Mouse (Mus musculus) heart, adult 8-10 months (tissue): ENCODE measurements at regions not wholly inside any gene's neighbourhood (a gene's known extent, or its start where the extent isn't known, plus 50 kb on each side); places are given as distances from the start of the nearest gene placed in this dataset. TPM values are rescaled to one million over a fixed set of nuclear protein-coding genes. Genes with fewer than 3 reads are reported as not detected.

ENCODE experiments used
- DNase-seq: peaks from one replicate; pipeline ENCODE4 v3.0.0; 2022; ENCODE audit warnings: low spot score
- microRNA-seq: library from miRNA; unstranded; fragments of <30 nt; microRNA quantifications from one replicate; pipeline ENCODE4 v1.2.0, GENCODE M21; 2022

- peak; percentile 61 for DNase-seq
Observed at GRCm38 (mm10) chr11:64916783-64917182, 62.1 kb upstream of the Elac2 start.

- no peak for DNase-seq
Observed at GRCm38 (mm10) chr11:64917301-64917700, 61.5 kb upstream of the Elac2 start.

DNA sequence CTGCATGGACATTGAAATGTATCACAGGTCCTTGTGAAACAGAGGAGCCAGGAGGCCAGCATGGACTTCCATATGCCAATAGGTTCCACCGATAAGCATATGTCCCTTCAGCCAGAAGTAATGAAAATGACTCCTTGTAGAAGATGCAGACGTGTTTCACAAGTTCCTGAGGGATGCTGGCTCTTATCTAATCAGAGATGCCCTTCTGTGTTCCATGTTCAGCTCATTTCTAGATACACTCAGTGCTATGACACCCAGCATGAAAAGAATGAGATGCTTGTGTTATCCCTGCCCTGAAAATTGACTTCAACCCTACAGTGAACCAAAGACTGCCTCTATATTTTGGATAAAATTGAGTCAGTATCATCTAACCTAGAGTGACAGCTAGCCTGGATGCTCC, 53.8 kb upstream of the Elac2 start:
- DNase-seq: no peak

DNA sequence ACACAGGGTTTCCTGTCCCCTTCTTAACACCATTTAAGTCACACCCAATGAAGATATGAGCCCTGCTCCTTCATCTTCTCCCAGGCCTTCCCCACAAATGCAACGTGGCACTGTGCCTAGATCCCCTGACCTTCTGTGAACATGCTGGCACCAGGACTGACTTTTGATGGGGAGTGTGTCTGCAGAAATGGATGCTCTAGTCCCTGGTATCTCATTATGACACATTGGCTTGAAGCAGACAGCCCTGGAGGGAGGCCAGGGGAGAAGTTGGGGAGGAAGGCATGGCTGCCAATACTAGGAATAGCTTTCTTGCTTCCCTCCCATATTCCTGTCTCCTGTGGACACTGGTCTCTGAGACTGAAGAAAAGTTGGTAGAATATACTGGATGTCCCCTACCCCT, 52.9 kb upstream of the Elac2 start:
- peak; percentile 5 for DNase-seq

Small RNAs in the stretch of these regions (microRNA-seq; reads per million reads assigned to microRNA genes)
- gene Gm24275: not detected
